In genomic region chr9:54538244-54538643, GRCm38 (mm10) we compare ENCODE assay signal across 2 mouse cellular contexts.
TF ChIP-seq lines count a peak whose summit lies in the region.

No protein-coding gene starts in this region.

TF ChIP-seq in CH12.LX, 34 proteins besides CTCF, POLR2A, EP300 and RAD21:
- no peak for TF ChIP-seq MYC (IDR thresholded peaks at IDR 0.05; ENCODE audit: low read depth, low read length)
- peak; percentile 90 for TF ChIP-seq MAFK (IDR thresholded peaks at IDR 0.05; ENCODE audit: insufficient replicate concordance, low read length)

TF ChIP-seq in MEL, 35 proteins besides CTCF, POLR2A, EP300 and RAD21:
- TF ChIP-seq MAFK (IDR thresholded peaks at IDR 0.05; ENCODE audit: borderline replicate concordance, low read depth, low read length), result peak; percentile 56; the same call in 1 of the 2 replicates
- no peak for TF ChIP-seq JUND (IDR thresholded peaks at IDR 0.05; ENCODE audit: low read depth, low read length)
- TF ChIP-seq E2F4 (IDR thresholded peaks at IDR 0.05; ENCODE audit: borderline replicate concordance, low read depth, low read length), result no peak
